Mouse (Mus musculus) urinary bladder, postnatal 25 days (tissue): ENCODE data around the gene Atmin.
A peak's percentile ranks its signal among the peaks of the same experiment; 100 is the strongest.

Experiments used
- DNase-seq: peaks from one replicate; pipeline ENCODE4 v3.0.0; 2022; ENCODE audit warnings: low spot score

The Atmin gene

GRCm38 (mm10) chr8:116943161-116943554 lies at the start of gene Atmin:
Atmin (plus strand) TSS chr8:116943393.
- peak; percentile 87 for DNase-seq

GRCm38 (mm10) chr8:116893938-116894337 lies 49.3 kb upstream of the Atmin start:
- DNase-seq = no peak

- no peak for DNase-seq
Observed at GRCm38 (mm10) chr8:116895521-116895920, 47.7 kb upstream of the Atmin start.

- DNase-seq = no peak
Observed at GRCm38 (mm10) chr8:116904736-116905135, 38.5 kb upstream of the Atmin start.

GRCm38 (mm10) chr8:116905252-116905651 lies 37.9 kb upstream of the Atmin start:
- no peak for DNase-seq

GRCm38 (mm10) chr8:116905836-116906235 lies 37.4 kb upstream of the Atmin start:
- no peak for DNase-seq

- DNase-seq = no peak
Observed at GRCm38 (mm10) chr8:116921005-116921336, 22.2 kb upstream of the Atmin start.

GRCm38 (mm10) chr8:116921337-116922059 lies 21.7 kb upstream of the Atmin start, which contains the start of the genes Cmc2 and Cenpn:
Cmc2 (minus strand) TSS chr8:116921455.
Cenpn (plus strand) TSS chr8:116921730.
- DNase-seq = peak; percentile 91

- DNase-seq = no peak
Observed at GRCm38 (mm10) chr8:116922060-116922757, 21.0 kb upstream of the Atmin start.

- no peak for DNase-seq
Observed at GRCm38 (mm10) chr8:116923526-116923925, 19.7 kb upstream of the Atmin start.

- no peak for DNase-seq
Observed at GRCm38 (mm10) chr8:116927880-116928279, 15.3 kb upstream of the Atmin start.

GRCm38 (mm10) chr8:116928588-116928987 lies 14.6 kb upstream of the Atmin start:
- no peak for DNase-seq

GRCm38 (mm10) chr8:116934976-116935375 lies 8.2 kb upstream of the Atmin start:
- no peak for DNase-seq

GRCm38 (mm10) chr8:116935506-116935905 lies 7.7 kb upstream of the Atmin start:
- DNase-seq = no peak

- DNase-seq = no peak
Observed at GRCm38 (mm10) chr8:116942284-116943058, 722 bp upstream of the Atmin start.

- DNase-seq = peak; percentile 22
Observed at GRCm38 (mm10) chr8:116943555-116944384, 577 bp downstream of the Atmin start.

GRCm38 (mm10) chr8:116944385-116944696 lies 1.1 kb downstream of the Atmin start:
- DNase-seq = no peak

GRCm38 (mm10) chr8:116945169-116945910 lies 2.1 kb downstream of the Atmin start:
- no peak for DNase-seq

- DNase-seq = no peak
Observed at GRCm38 (mm10) chr8:116946268-116946838, 3.2 kb downstream of the Atmin start.

- DNase-seq = no peak
Observed at GRCm38 (mm10) chr8:116946851-116947250, 3.7 kb downstream of the Atmin start.

- no peak for DNase-seq
Observed at GRCm38 (mm10) chr8:116947589-116947988, 4.4 kb downstream of the Atmin start.
